In the genomic region with DNA sequence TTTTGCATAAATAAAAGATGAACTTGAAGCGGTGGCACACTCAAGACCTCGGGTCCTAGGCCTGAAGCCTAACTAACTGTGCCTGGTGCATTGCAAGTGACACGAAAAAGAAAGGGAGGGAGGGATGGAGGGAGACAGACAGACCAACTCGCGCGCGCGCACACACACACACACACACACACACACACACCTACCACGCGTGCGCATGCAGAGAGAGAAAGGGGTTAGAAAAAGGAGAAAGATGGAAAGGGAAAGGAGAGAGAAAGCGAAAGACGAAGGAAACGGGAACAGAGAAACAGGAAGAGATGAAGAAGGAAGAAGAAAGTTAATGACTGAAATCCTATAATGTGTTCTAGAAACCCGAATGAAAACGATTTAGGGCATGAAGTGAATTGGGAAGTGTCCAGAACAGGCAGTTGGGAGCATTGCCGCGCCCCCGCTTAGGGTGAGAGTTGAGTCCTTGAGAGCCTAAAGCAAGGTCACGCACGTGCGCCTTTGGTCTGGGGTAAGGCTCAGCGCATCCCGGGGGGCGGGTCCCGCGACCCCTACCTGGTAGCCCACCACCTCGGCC, we compare ENCODE assay signal across 8 mouse cellular contexts. TPM values are rescaled to one million over a fixed set of nuclear protein-coding genes. Genes with fewer than 3 reads are reported as not detected.
DNase-seq lines count a peak whose midpoint lies in the region; ATAC-seq lines count a peak whose summit lies in the region.

No protein-coding gene starts in this region.

- H3K4me3 ChIP-seq in heart, embryonic 11.5 days (ENCODE audit: low read depth, low read length) = peak overlapping the region; percentile 86
- peak overlapping the region; percentile 77 for H3K4me3 ChIP-seq in forebrain, embryonic 14.5 days (ENCODE audit: low read depth, low read length)
- H3K4me3 ChIP-seq in intestine, embryonic 15.5 days (replicated peaks) = peak overlapping the region; percentile 78
- H3K4me3 ChIP-seq in limb, embryonic 12.5 days (replicated peaks) = peak overlapping the region; percentile 60
- H3K4me3 ChIP-seq in midbrain, embryonic 14.5 days (replicated peaks; ENCODE audit: low read depth, low read length) = peak overlapping the region; percentile 75
- peak overlapping the region; percentile 71 for H3K4me3 ChIP-seq in stomach, embryonic 16.5 days (replicated peaks; ENCODE audit: low read length)

- no peak for DNase-seq in heart, adult 9 months (ENCODE audit: low spot score in 2 of 2)
- DNase-seq in cerebellum, adult 11 months = peak; percentile 38
- DNase-seq in forebrain, embryonic 14.5 days (ENCODE audit: low spot score) = peak; percentile 57
- DNase-seq in midbrain, embryonic 14.5 days = peak; percentile 71

- peak; percentile 44; the same call in 1 of the 2 replicates for ATAC-seq in heart, embryonic 11.5 days (replicated peaks; ENCODE audit: insufficient number of reproducible peaks, low FRiP score, low TSS enrichment)
- ATAC-seq in forebrain, embryonic 14.5 days = peak; percentile 16; the same call in 1 of the 2 replicates
- peak; percentile 48 for ATAC-seq in intestine, embryonic 15.5 days
- ATAC-seq in limb, embryonic 12.5 days (ENCODE audit: insufficient number of reproducible peaks, insufficient read depth, low FRiP score, low TSS enrichment, low read depth) = no peak; the same call in 1 of the 2 replicates
- ATAC-seq in midbrain, embryonic 14.5 days (ENCODE audit: low FRiP score, low TSS enrichment) = peak; percentile 44; the same call in 1 of the 2 replicates
- ATAC-seq in stomach, embryonic 16.5 days (ENCODE audit: insufficient read depth, low FRiP score) = peak; percentile 37; the same call in 1 of the 2 replicates

- peaks cover 11% of the 10 kb centered on the region for H3K36me3 ChIP-seq in heart, embryonic 11.5 days (ENCODE audit: control insufficient read depth, insufficient read depth, low read length)
- H3K36me3 ChIP-seq in forebrain, embryonic 14.5 days (ENCODE audit: control insufficient read depth, insufficient read depth, low read length) = peaks cover 16% of the 10 kb centered on the region
- H3K36me3 ChIP-seq in intestine, embryonic 15.5 days = peaks cover 14% of the 10 kb centered on the region
- peaks cover 14% of the 10 kb centered on the region for H3K36me3 ChIP-seq in limb, embryonic 12.5 days
- H3K36me3 ChIP-seq in midbrain, embryonic 14.5 days (ENCODE audit: control insufficient read depth, insufficient read depth, low read length) = peaks cover 13% of the 10 kb centered on the region
- H3K36me3 ChIP-seq in stomach, embryonic 16.5 days (ENCODE audit: control insufficient read depth, insufficient read depth, low read length) = peaks cover 6% of the 10 kb centered on the region; the same call in 1 of the 2 replicates

- H3K9me3 ChIP-seq in heart, embryonic 11.5 days (replicated peaks; ENCODE audit: control insufficient read depth, low read length) = no peaks in the 10 kb centered on the region
- H3K9me3 ChIP-seq in forebrain, embryonic 14.5 days (replicated peaks; ENCODE audit: control insufficient read depth, low read length) = no peaks in the 10 kb centered on the region
- no peaks in the 10 kb centered on the region for H3K9me3 ChIP-seq in intestine, embryonic 15.5 days
- H3K9me3 ChIP-seq in limb, embryonic 12.5 days = no peaks in the 10 kb centered on the region
- no peaks in the 10 kb centered on the region for H3K9me3 ChIP-seq in midbrain, embryonic 14.5 days (ENCODE audit: control insufficient read depth, low read length)
- H3K9me3 ChIP-seq in stomach, embryonic 16.5 days (replicated peaks; ENCODE audit: control insufficient read depth, low read length) = no peaks in the 10 kb centered on the region

- peak overlapping the region; percentile 98 for H3K27ac ChIP-seq in heart, embryonic 11.5 days (ENCODE audit: low read depth, low read length)
- H3K27ac ChIP-seq in forebrain, embryonic 14.5 days (ENCODE audit: low read depth, low read length) = peak overlapping the region; percentile 92
- peak overlapping the region; percentile 98 for H3K27ac ChIP-seq in intestine, embryonic 15.5 days
- H3K27ac ChIP-seq in limb, embryonic 12.5 days = peak overlapping the region; percentile 96
- H3K27ac ChIP-seq in midbrain, embryonic 14.5 days (replicated peaks; ENCODE audit: low read depth, low read length) = peak overlapping the region; percentile 96
- peak overlapping the region; percentile 99 for H3K27ac ChIP-seq in stomach, embryonic 16.5 days (ENCODE audit: low read length)

- peak overlapping the region; percentile 98 for H3K9ac ChIP-seq in heart, embryonic 11.5 days (ENCODE audit: low read depth, low read length)
- peak overlapping the region; percentile 91 for H3K9ac ChIP-seq in forebrain, embryonic 14.5 days (ENCODE audit: low read length)
- H3K9ac ChIP-seq in intestine, embryonic 15.5 days = peak overlapping the region; percentile 88
- H3K9ac ChIP-seq in limb, embryonic 12.5 days (replicated peaks) = peak overlapping the region; percentile 79
- peak overlapping the region; percentile 93 for H3K9ac ChIP-seq in midbrain, embryonic 14.5 days (replicated peaks; ENCODE audit: low read length)
- peak overlapping the region; percentile 94 for H3K9ac ChIP-seq in stomach, embryonic 16.5 days (ENCODE audit: low read length)

- WGBS in heart, embryonic 11.5 days (ENCODE audit: insufficient replicate concordance) = 6% methylated on average over 28 of the region's 28 CpGs
- 4% methylated on average over 28 of the region's 28 CpGs for WGBS in forebrain, embryonic 14.5 days
- WGBS in intestine, embryonic 15.5 days = 4% methylated on average over 28 of the region's 28 CpGs
- 4% methylated on average over 28 of the region's 28 CpGs for WGBS in limb, embryonic 12.5 days
- 3% methylated on average over 28 of the region's 28 CpGs for WGBS in midbrain, embryonic 14.5 days
- WGBS in stomach, embryonic 16.5 days = 4% methylated on average over 28 of the region's 28 CpGs

- H3K4me2 ChIP-seq in heart, embryonic 11.5 days = peak overlapping the region; percentile 96
- H3K4me2 ChIP-seq in forebrain, embryonic 14.5 days (ENCODE audit: low read length) = peak overlapping the region; percentile 93
- H3K4me2 ChIP-seq in intestine, embryonic 15.5 days (replicated peaks) = peak overlapping the region; percentile 95
- peak overlapping the region; percentile 80 for H3K4me2 ChIP-seq in limb, embryonic 12.5 days
- peak overlapping the region; percentile 84 for H3K4me2 ChIP-seq in midbrain, embryonic 14.5 days (ENCODE audit: low read length)
- H3K4me2 ChIP-seq in stomach, embryonic 16.5 days (ENCODE audit: low read depth, low read length) = peak overlapping the region; percentile 95

- H3K27me3 ChIP-seq in heart, embryonic 11.5 days (ENCODE audit: control insufficient read depth, insufficient read depth, low read length) = no peaks in the 10 kb centered on the region
- H3K27me3 ChIP-seq in forebrain, embryonic 14.5 days (replicated peaks; ENCODE audit: control insufficient read depth, insufficient read depth, low read length) = no peaks in the 10 kb centered on the region
- no peaks in the 10 kb centered on the region for H3K27me3 ChIP-seq in intestine, embryonic 15.5 days (replicated peaks)
- no peaks in the 10 kb centered on the region for H3K27me3 ChIP-seq in limb, embryonic 12.5 days
- H3K27me3 ChIP-seq in midbrain, embryonic 14.5 days (ENCODE audit: control insufficient read depth, insufficient read depth, low read length) = no peaks in the 10 kb centered on the region
- H3K27me3 ChIP-seq in stomach, embryonic 16.5 days (ENCODE audit: control insufficient read depth, insufficient read depth, low read length) = no peaks in the 10 kb centered on the region

- H3K4me1 ChIP-seq in heart, embryonic 11.5 days (ENCODE audit: control insufficient read depth, insufficient read depth, low read length) = peaks cover 4% of the 10 kb centered on the region; the same call in 1 of the 2 replicates
- H3K4me1 ChIP-seq in forebrain, embryonic 14.5 days (ENCODE audit: control insufficient read depth, insufficient read depth, low read length) = no peaks in the 10 kb centered on the region
- peaks cover 6% of the 10 kb centered on the region for H3K4me1 ChIP-seq in intestine, embryonic 15.5 days (replicated peaks)
- H3K4me1 ChIP-seq in limb, embryonic 12.5 days (replicated peaks) = peaks cover 8% of the 10 kb centered on the region; the same call in 1 of the 2 replicates
- H3K4me1 ChIP-seq in midbrain, embryonic 14.5 days (ENCODE audit: control insufficient read depth, insufficient read depth, low read length) = peaks cover 6% of the 10 kb centered on the region; the same call in 1 of the 2 replicates
- peaks cover 5% of the 10 kb centered on the region; the same call in 1 of the 2 replicates for H3K4me1 ChIP-seq in stomach, embryonic 16.5 days (ENCODE audit: control insufficient read depth, insufficient read depth, low read length)

RNA-seq across cellular contexts. Expression of gene Nudt19, which starts 1.4 kb away (rescaled TPM):
- 90.4 and 99.8 TPM in 2 replicates for polyA plus RNA-seq in heart, embryonic 11.5 days (2014; fragmentation: Nextera tagmentation; extraction: Ambion mirVana)
- 110 and 113 TPM in 2 replicates for polyA plus RNA-seq in forebrain, embryonic 14.5 days (2014; fragmentation: Nextera tagmentation; extraction: Ambion mirVana)
- 122 and 129 TPM in 2 replicates for polyA plus RNA-seq in intestine, embryonic 15.5 days (2015; fragmentation: Nextera tagmentation; extraction: Ambion mirVana)
- polyA plus RNA-seq in limb, embryonic 12.5 days (2016; fragmentation: Nextera tagmentation; extraction: Ambion mirVana) = 33.0 and 37.5 TPM in 2 replicates
- 86.2 and 87.1 TPM in 2 replicates for polyA plus RNA-seq in midbrain, embryonic 14.5 days (2014; fragmentation: Nextera tagmentation; extraction: Ambion mirVana)
- 66.4 and 66.8 TPM in 2 replicates for polyA plus RNA-seq in stomach, embryonic 16.5 days (2015; fragmentation: Nextera tagmentation; extraction: Ambion mirVana)

RNA-seq across cellular contexts. Expression of gene Tdrd12, which starts 17.1 kb away (rescaled TPM):
- polyA plus RNA-seq in heart, embryonic 11.5 days (2014; fragmentation: Nextera tagmentation; extraction: Ambion mirVana) = 0.42 and 0.67 TPM in 2 replicates
- polyA plus RNA-seq in forebrain, embryonic 14.5 days (2014; fragmentation: Nextera tagmentation; extraction: Ambion mirVana) = 0.50 and 0.78 TPM in 2 replicates
- 0.57 and 1.2 TPM in 2 replicates for polyA plus RNA-seq in intestine, embryonic 15.5 days (2015; fragmentation: Nextera tagmentation; extraction: Ambion mirVana)
- polyA plus RNA-seq in limb, embryonic 12.5 days (2016; fragmentation: Nextera tagmentation; extraction: Ambion mirVana) = 0.59 and 0.68 TPM in 2 replicates
- polyA plus RNA-seq in midbrain, embryonic 14.5 days (2014; fragmentation: Nextera tagmentation; extraction: Ambion mirVana) = 0.65 and 0.97 TPM in 2 replicates
- 0.35 and 0.37 TPM in 2 replicates for polyA plus RNA-seq in stomach, embryonic 16.5 days (2015; fragmentation: Nextera tagmentation; extraction: Ambion mirVana)

RNA-seq across cellular contexts. Expression of gene Rgs9bp, which starts 30.7 kb away (rescaled TPM):
- 1.0 and 1.7 TPM in 2 replicates for polyA plus RNA-seq in heart, embryonic 11.5 days (2014; fragmentation: Nextera tagmentation; extraction: Ambion mirVana)
- polyA plus RNA-seq in forebrain, embryonic 14.5 days (2014; fragmentation: Nextera tagmentation; extraction: Ambion mirVana) = 0.08 and 0.12 TPM in 2 replicates
- 0.06 and 0.09 TPM in 2 replicates for polyA plus RNA-seq in intestine, embryonic 15.5 days (2015; fragmentation: Nextera tagmentation; extraction: Ambion mirVana)
- polyA plus RNA-seq in limb, embryonic 12.5 days (2016; fragmentation: Nextera tagmentation; extraction: Ambion mirVana) = 0.19 and 0.28 TPM in 2 replicates
- 0.07 TPM in 1 of 2 replicates, not detected in the other for polyA plus RNA-seq in midbrain, embryonic 14.5 days (2014; fragmentation: Nextera tagmentation; extraction: Ambion mirVana)
- polyA plus RNA-seq in stomach, embryonic 16.5 days (2015; fragmentation: Nextera tagmentation; extraction: Ambion mirVana) = 0.08 and 0.24 TPM in 2 replicates

RNA-seq across cellular contexts. Expression of gene Ankrd27, which starts 31.4 kb away (rescaled TPM):
- 15.5 and 18.8 TPM in 2 replicates for polyA plus RNA-seq in heart, embryonic 11.5 days (2014; fragmentation: Nextera tagmentation; extraction: Ambion mirVana)
- 21.8 and 26.3 TPM in 2 replicates for polyA plus RNA-seq in forebrain, embryonic 14.5 days (2014; fragmentation: Nextera tagmentation; extraction: Ambion mirVana)
- polyA plus RNA-seq in intestine, embryonic 15.5 days (2015; fragmentation: Nextera tagmentation; extraction: Ambion mirVana) = 34.6 and 38.0 TPM in 2 replicates
- polyA plus RNA-seq in limb, embryonic 12.5 days (2016; fragmentation: Nextera tagmentation; extraction: Ambion mirVana) = 41.6 and 44.9 TPM in 2 replicates
- 15.6 and 17.9 TPM in 2 replicates for polyA plus RNA-seq in midbrain, embryonic 14.5 days (2014; fragmentation: Nextera tagmentation; extraction: Ambion mirVana)
- polyA plus RNA-seq in stomach, embryonic 16.5 days (2015; fragmentation: Nextera tagmentation; extraction: Ambion mirVana) = 38.0 and 41.3 TPM in 2 replicates

Comparison
In these comparisons a context has a peak if more than half of its experiments do, and no peak if none do; other contexts are left out.
1. DNase-seq: peak in cerebellum, adult 11 months (single experiment), forebrain, embryonic 14.5 days (single experiment) and midbrain, embryonic 14.5 days (single experiment); none in heart, adult 9 months (0 of 2).
2. Peak in every context shown above with its lines, with median percentiles within 50 percentile points of each other: H3K27ac ChIP-seq, H3K4me2 ChIP-seq, H3K4me3 ChIP-seq and H3K9ac ChIP-seq.